Mouse (Mus musculus) myocyte (in vitro differentiated cells): ENCODE measurements around the gene Il1rapl1.

Experiments
- CEBPB ChIP-seq: IDR thresholded peaks from 2 replicates; pipeline ENCODE4 v1.6.1; 2011; ENCODE audit warnings: mild to moderate bottlenecking, moderate library complexity; ENCODE audit not compliant: poor library complexity, insufficient read depth, severe bottlenecking
- E2F4 ChIP-seq: IDR thresholded peaks from one replicate; pipeline ENCODE4 v1.6.1; 2011; ENCODE audit warnings: mild to moderate bottlenecking, control low read depth, moderate library complexity; ENCODE audit not compliant: insufficient read depth
- MAX ChIP-seq: IDR thresholded peaks from one replicate; pipeline ENCODE4 v1.6.1; 2011; ENCODE audit warnings: low read depth, mild to moderate bottlenecking, control low read depth
- MYOD1 ChIP-seq, 3 experiments: IDR thresholded peaks; one replicate each; pipeline ENCODE4 v1.6.1; 2011; ENCODE audit warnings: control low read depth in 2 of 3, low read depth in 2 of 3, mild to moderate bottlenecking in 2 of 3, moderate library complexity in 1 of 3; ENCODE audit not compliant: insufficient read length in 2 of 3, control insufficient read depth in 1 of 3
- MYOG ChIP-seq, 3 experiments: IDR thresholded peaks; one replicate each; pipeline ENCODE4 v1.6.1; 2011; ENCODE audit warnings: control low read depth in 2 of 3, low read depth in 2 of 3, mild to moderate bottlenecking in 2 of 3; ENCODE audit not compliant: insufficient read length in 2 of 3, control insufficient read depth in 1 of 3, insufficient read depth in 1 of 3
- POLR2A ChIP-seq: IDR thresholded peaks from one replicate; pipeline ENCODE4 v1.6.1; 2011; ENCODE audit warnings: low read depth, mild to moderate bottlenecking, control low read depth, moderate library complexity; ENCODE audit not compliant: insufficient read length
- POLR2AphosphoS2 ChIP-seq: IDR thresholded peaks from one replicate; pipeline ENCODE4 v1.6.1; 2011; ENCODE audit warnings: low read depth, control low read depth; ENCODE audit not compliant: insufficient read length
- REST ChIP-seq: IDR thresholded peaks from one replicate; pipeline ENCODE4 v1.6.1; 2011; ENCODE audit warnings: mild to moderate bottlenecking, control low read depth, moderate library complexity; ENCODE audit not compliant: insufficient read depth, insufficient read length
- SRF ChIP-seq: IDR thresholded peaks from one replicate; pipeline ENCODE4 v1.6.1; 2011; ENCODE audit warnings: low read depth; ENCODE audit not compliant: control insufficient read depth, insufficient read length
- TCF12 ChIP-seq: IDR thresholded peaks from one replicate; pipeline ENCODE4 v1.6.1; 2011; ENCODE audit warnings: mild to moderate bottlenecking, control low read depth; ENCODE audit not compliant: poor library complexity, insufficient read depth, severe bottlenecking
- TCF3 ChIP-seq: IDR thresholded peaks from one replicate; pipeline ENCODE4 v1.6.1; 2011; ENCODE audit warnings: low read depth, control low read depth; ENCODE audit not compliant: insufficient read length
- USF1 ChIP-seq: IDR thresholded peaks from one replicate; pipeline ENCODE4 v1.6.1; 2011; ENCODE audit warnings: low read depth, mild to moderate bottlenecking, control low read depth, moderate library complexity

GRCm38 (mm10) chrX:87002296-87002695 lies 1113.1 kb downstream of the Il1rapl1 start:
- TF ChIP-seq POLR2A: no peak
- TF ChIP-seq MYOD1 (IDR thresholded peaks at IDR 0.05; ENCODE audit: control insufficient read depth in 1 of 3, insufficient read length in 2 of 3, low read depth in 2 of 3): no peak
- TF ChIP-seq USF1: no peak
- no peak for TF ChIP-seq SRF
- no peak for TF ChIP-seq MAX
- no peak for TF ChIP-seq TCF3
- TF ChIP-seq MYOG (IDR thresholded peaks at IDR 0.05; ENCODE audit: control insufficient read depth in 1 of 3, insufficient read depth in 1 of 3, insufficient read length in 2 of 3, low read depth in 2 of 3): no peak
- no peak for TF ChIP-seq REST
- no peak for TF ChIP-seq POLR2AphosphoS2
- no peak for TF ChIP-seq E2F4
- no peak for TF ChIP-seq TCF12
- TF ChIP-seq CEBPB: no peak
